Mouse (Mus musculus) liver, postnatal 0 days (tissue): ENCODE measurements at regions not wholly inside any gene's neighbourhood (a gene's known extent, or its start where the extent isn't known, plus 50 kb on each side); places are given as distances from the start of the nearest gene placed in this dataset.

Experiments used
- ATAC-seq: fragments of 200-750 bp; cut with Nextera tagmentation; 2 replicates; pipeline ENCODE4 v1.8.0; 2017; ENCODE audit warnings: mild to moderate bottlenecking, moderate library complexity
- DNase-seq: peaks from one replicate; pipeline ENCODE4 v3.0.0-alpha.2; 2016
- H3K27ac ChIP-seq: fragments of 300-500 bp; sonication (generic); 2 replicates; pipeline ENCODE4 v1.5.1; 2014; ENCODE audit warnings: antibody characterized with exemption, moderate library complexity, mild to moderate bottlenecking, low read depth
- H3K27me3 ChIP-seq: fragments of 300-500 bp; sonication (generic); 2 replicates; pipeline ENCODE4 v1.6.1; 2014; ENCODE audit warnings: low read length, control low read depth, mixed read lengths; ENCODE audit not compliant: insufficient read depth
- H3K36me3 ChIP-seq: fragments of 300-500 bp; sonication (generic); replicated peaks from 2 replicates; pipeline ENCODE4 v1.6.1; 2014; ENCODE audit warnings: mild to moderate bottlenecking, control low read depth, low read length, moderate library complexity, mixed read lengths; ENCODE audit not compliant: insufficient read depth
- H3K4me1 ChIP-seq: fragments of 300-500 bp; sonication (generic); 2 replicates; pipeline ENCODE4 v1.6.1; 2014; ENCODE audit warnings: antibody characterized with exemption, mild to moderate bottlenecking, control low read depth; ENCODE audit not compliant: insufficient read depth
- H3K4me2 ChIP-seq: fragments of 300-500 bp; sonication (generic); 2 replicates; pipeline ENCODE4 v1.6.1; 2014; ENCODE audit warnings: low read depth, mild to moderate bottlenecking, low read length, moderate library complexity, mixed read lengths
- H3K4me3 ChIP-seq: fragments of 300-500 bp; sonication (generic); 2 replicates; pipeline ENCODE4 v1.5.1; 2014; ENCODE audit warnings: low read depth, low read length
- H3K9ac ChIP-seq: fragments of 300-500 bp; sonication (generic); replicated peaks from 2 replicates; pipeline ENCODE4 v1.6.1; 2014; ENCODE audit warnings: mild to moderate bottlenecking, moderate library complexity
- H3K9me3 ChIP-seq: fragments of 300-500 bp; sonication (generic); 2 replicates; pipeline ENCODE4 v1.6.1; 2016; ENCODE audit warnings: mild to moderate bottlenecking, control low read depth, low read length, mixed read lengths
- CTCF ChIP-seq: sonication (generic); IDR thresholded peaks from 2 replicates; pipeline ENCODE4 v1.5.1; 2016; ENCODE audit warnings: antibody characterized with exemption, low read depth
- EP300 ChIP-seq: IDR thresholded peaks from 2 replicates; pipeline ENCODE4 v1.6.1; 2016; ENCODE audit warnings: antibody characterized with exemption, low read depth, mild to moderate bottlenecking
- WGBS: fragments of 180-500 bp; shearing (Covaris S2); extraction: QIAGEN DNeasy Blood & Tissue Kit; methylation state at CpG from one replicate; pipeline ENCODE4 v1.1.7; 2014; ENCODE audit not compliant: insufficient replicate concordance; 5-methylcytosine and 5-hydroxymethylcytosine counted together

DNA sequence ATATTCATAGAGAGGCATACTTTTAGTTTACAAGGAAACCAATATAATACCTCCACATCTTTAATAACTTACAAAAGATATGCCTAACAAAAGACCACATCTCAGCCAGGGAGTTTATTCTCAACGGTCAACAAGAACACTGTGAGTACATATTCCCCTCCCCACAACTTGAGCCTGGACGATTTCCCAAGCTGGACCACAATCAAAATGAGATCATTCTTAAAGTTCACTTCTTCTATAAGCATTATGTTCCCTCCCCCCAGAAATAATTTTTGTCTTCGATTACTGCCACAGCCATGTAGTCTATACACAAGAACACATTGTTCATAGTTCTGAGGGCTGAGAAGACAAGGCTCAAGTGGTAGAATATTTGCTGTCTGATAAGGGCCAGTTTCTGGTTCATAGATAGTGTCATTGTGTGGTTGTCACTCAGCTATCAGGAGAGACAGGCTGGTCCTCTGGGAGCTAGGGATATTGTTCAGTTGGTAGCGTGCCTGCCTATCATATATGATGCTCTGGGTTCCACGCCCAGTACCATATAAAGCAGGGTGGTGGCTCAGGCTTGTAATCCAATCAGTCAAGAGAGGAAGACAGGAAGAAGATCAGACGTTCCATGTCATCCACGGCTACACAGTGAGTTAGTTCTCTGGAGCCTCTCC is 153.9 kb downstream of the Mreg start:
- Histone ChIP-seq H3K9me3 (no peaks in the 10 kb centered on the region), H3K27me3 (no peaks in the 10 kb centered on the region), H3K4me3 (no peak overlapping the region), H3K4me2 (no peak overlapping the region), H3K36me3 (no peaks in the 10 kb centered on the region), H3K4me1 (peaks cover 2% of the 10 kb centered on the region; the same call in 1 of the 2 replicates), H3K9ac (no peak overlapping the region), H3K27ac (no peak overlapping the region)
- WGBS: 58% methylated on average over 7 of the region's 7 CpGs
- TF ChIP-seq CTCF (no peak), EP300 (peak; percentile 93)
- DNase-seq: no peak
- ATAC-seq: peak; percentile 87

DNA sequence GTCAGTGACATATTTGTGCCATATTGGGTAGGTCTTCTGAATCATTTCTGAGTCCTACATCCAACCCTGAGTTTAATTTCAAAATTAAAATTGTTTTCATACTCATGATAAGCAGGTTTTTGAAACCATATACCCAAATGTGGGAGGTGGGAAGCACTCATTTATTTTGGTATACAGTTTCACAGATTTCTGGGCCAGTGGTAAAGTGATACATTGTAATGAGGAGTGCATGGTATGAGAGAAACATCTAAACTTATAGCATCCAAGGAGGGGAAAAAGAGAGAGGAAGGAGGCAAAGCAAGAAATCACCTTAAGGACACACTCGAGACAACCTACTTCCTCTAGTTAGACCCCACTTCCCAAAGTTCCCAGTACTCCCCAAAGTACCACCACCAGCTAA is 157.6 kb downstream of the Mreg start:
- 69% methylated on average over 1 of the region's 1 CpGs for WGBS
- H3K4me1 ChIP-seq: peaks cover 2% of the 10 kb centered on the region; the same call in 1 of the 2 replicates
- no peak overlapping the region for H3K27ac ChIP-seq
- H3K4me2 ChIP-seq: no peak overlapping the region
- H3K9me3 ChIP-seq: no peaks in the 10 kb centered on the region
- H3K27me3 ChIP-seq: no peaks in the 10 kb centered on the region
- no peak for DNase-seq
- no peak overlapping the region for H3K9ac ChIP-seq
- no peaks in the 10 kb centered on the region for H3K36me3 ChIP-seq
- H3K4me3 ChIP-seq: no peak overlapping the region
- no peak for ATAC-seq
- TF ChIP-seq CTCF: no peak
- no peak for TF ChIP-seq EP300

DNA sequence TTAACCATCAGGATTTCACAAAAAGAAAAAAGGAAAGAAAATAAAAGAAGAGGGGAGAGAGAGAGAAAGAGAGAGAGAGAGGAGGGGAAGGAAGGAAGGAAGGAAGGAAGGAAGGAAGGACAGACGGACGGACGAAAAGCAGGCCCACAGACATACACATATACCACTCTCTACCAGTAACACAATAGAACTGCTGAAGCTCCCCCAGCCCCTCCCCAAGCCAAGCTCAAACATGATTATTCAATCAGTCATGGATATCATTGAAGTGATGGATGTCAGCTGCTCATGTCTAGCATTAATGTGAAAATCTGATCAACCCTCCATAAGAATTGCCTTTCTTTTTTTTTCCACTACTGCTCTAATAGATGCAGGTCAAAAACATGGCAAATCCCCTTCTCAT is 161.2 kb downstream of the Mreg start:
- Histone ChIP-seq H3K9ac (no peak overlapping the region), H3K9me3 (no peaks in the 10 kb centered on the region), H3K4me3 (no peak overlapping the region), H3K4me1 (no peaks in the 10 kb centered on the region), H3K27ac (no peak overlapping the region), H3K36me3 (no peaks in the 10 kb centered on the region), H3K4me2 (no peak overlapping the region), H3K27me3 (no peaks in the 10 kb centered on the region)
- 86% methylated on average over 3 of the region's 3 CpGs for WGBS
- ATAC-seq: no peak
- DNase-seq: no peak
- TF ChIP-seq CTCF (no peak), EP300 (no peak)

DNA sequence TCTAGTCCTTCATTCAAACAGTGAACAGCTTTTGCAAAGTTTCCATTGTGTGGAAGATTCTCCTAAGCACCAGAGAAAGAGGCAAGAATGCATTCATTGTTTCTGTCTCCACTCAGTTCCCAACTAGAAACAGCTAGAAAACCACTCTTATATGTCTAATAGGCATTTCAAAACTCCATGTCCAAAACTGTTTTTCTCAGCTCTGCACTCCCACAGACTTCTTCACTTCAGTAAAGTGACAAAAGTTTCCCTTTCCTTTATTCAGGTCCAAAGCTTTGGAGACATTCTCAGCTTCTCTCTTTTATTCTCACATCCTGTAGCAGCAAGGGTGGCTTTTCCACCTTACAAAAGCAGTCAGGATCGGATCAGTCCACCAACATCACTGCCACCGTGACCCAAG is 166.0 kb downstream of the Mreg start:
- no peak overlapping the region for H3K4me3 ChIP-seq
- no peaks in the 10 kb centered on the region for H3K36me3 ChIP-seq
- H3K27me3 ChIP-seq: no peaks in the 10 kb centered on the region
- H3K27ac ChIP-seq: no peak overlapping the region
- no peak overlapping the region for H3K9ac ChIP-seq
- TF ChIP-seq CTCF: no peak
- TF ChIP-seq EP300: no peak
- ATAC-seq: no peak
- H3K9me3 ChIP-seq: no peaks in the 10 kb centered on the region
- no peak for DNase-seq
- 75% methylated on average over 2 of the region's 2 CpGs for WGBS
- no peak overlapping the region for H3K4me2 ChIP-seq
- H3K4me1 ChIP-seq: no peaks in the 10 kb centered on the region

DNA sequence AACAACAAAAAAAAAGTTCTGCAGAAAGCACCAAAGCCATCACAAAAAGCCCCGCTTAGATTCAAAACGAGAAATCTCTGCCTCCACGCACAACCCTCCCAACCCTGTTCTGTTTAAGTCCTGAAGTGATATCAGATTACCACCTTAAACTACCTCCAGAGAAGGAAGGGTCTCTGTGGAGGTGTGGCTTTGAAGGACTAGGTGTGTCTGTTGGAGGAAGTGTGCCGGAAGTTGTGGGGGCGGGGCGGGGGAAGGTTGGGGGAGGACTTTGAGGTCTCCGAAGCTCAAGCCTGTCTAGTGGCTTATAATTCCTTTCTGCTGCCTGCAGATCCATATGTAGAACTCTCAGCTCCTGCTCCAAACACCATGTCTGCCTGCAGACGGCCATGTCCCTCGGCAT is 173.6 kb downstream of the Mreg start:
- no peak overlapping the region for H3K27ac ChIP-seq
- no peaks in the 10 kb centered on the region for H3K9me3 ChIP-seq
- H3K4me1 ChIP-seq: 0 out of 2 replicates have a peak, but pooled peaks cover 2% of the 10 kb centered on the region
- DNase-seq (no peak), ATAC-seq (no peak)
- no peaks in the 10 kb centered on the region for H3K36me3 ChIP-seq
- no peaks in the 10 kb centered on the region for H3K27me3 ChIP-seq
- H3K9ac ChIP-seq: no peak overlapping the region
- no peak overlapping the region for H3K4me2 ChIP-seq
- 65% methylated on average over 9 of the region's 9 CpGs for WGBS
- TF ChIP-seq EP300: no peak
- no peak for TF ChIP-seq CTCF
- no peak overlapping the region for H3K4me3 ChIP-seq

DNA sequence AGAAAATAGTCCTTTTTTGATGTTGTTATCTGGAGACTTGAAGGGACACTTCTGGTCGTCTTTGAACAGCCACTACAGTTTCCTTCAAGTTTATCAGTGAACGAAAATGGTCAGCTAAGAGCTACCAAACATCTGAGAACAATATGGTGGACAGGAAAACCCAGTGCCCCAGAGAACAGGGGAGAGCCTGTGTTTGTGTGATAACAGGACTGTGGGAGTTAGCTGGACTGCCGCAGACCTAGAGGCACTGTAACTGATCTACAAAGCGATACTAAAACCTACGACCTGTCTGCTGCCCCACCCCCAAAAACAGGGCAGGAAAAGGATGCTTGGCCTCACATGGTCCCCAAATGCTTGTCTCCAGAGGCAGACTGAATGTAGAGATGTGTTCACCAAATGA is 175.5 kb downstream of the Mreg start:
- WGBS: 28% methylated on average over 5 of the region's 5 CpGs
- Histone ChIP-seq H3K9ac (no peak overlapping the region), H3K4me1 (0 out of 2 replicates have a peak, but pooled peaks cover 2% of the 10 kb centered on the region), H3K36me3 (no peaks in the 10 kb centered on the region), H3K4me3 (no peak overlapping the region), H3K27me3 (no peaks in the 10 kb centered on the region), H3K27ac (no peak overlapping the region), H3K4me2 (no peak overlapping the region), H3K9me3 (no peaks in the 10 kb centered on the region)
- ATAC-seq: no peak
- no peak for DNase-seq
- TF ChIP-seq EP300 (no peak), CTCF (no peak)
